Mouse (Mus musculus) adrenal gland, postnatal 14 days (tissue): ENCODE measurements around the gene Rab5if. TPM values are rescaled to one million over a fixed set of nuclear protein-coding genes. Genes with fewer than 3 reads are reported as not detected.
"Not testable (repeated sequence)": the region's sequence is repeated elsewhere in the genome, so short reads cannot be mapped to it uniquely, and the experiment has no call there.

ENCODE experiments used
- DNase-seq: peaks from one replicate; pipeline ENCODE4 v3.0.0; 2021; ENCODE audit warnings: mixed read lengths
- total RNA-seq: library from RNA; stranded (reverse); gene quantifications from 2 replicates; pipeline ENCODE4 v1.2.3, GENCODE M21; 2021

Gene Rab5if
- total RNA-seq, 1 experiment from 2014 or later = 269 TPM

- DNase-seq = peak; percentile 64
Measured at GRCm38 (mm10) chr2:156853999-156854771, 8.7 kb upstream of the Rab5if start.

GRCm38 (mm10) chr2:156856311-156856710 lies 6.6 kb upstream of the Rab5if start:
- DNase-seq = no peak

GRCm38 (mm10) chr2:156857385-156857791 lies 5.5 kb upstream of the Rab5if start:
- DNase-seq = no peak

- DNase-seq = no peak
Measured at GRCm38 (mm10) chr2:156857835-156858234, 5.1 kb upstream of the Rab5if start, which contains the start of gene 4930518I15Rik. TSS of gene 4930518I15Rik (minus strand) at chr2:156857946.

GRCm38 (mm10) chr2:156858671-156859070 lies 4.3 kb upstream of the Rab5if start:
- no peak for DNase-seq

GRCm38 (mm10) chr2:156862041-156862717 lies 749 bp upstream of the Rab5if start:
- DNase-seq = peak; percentile 68

GRCm38 (mm10) chr2:156863487-156864160 lies 696 bp downstream of the Rab5if start:
- peak; percentile 90 for DNase-seq

GRCm38 (mm10) chr2:156864481-156864880 lies 1.6 kb downstream of the Rab5if start:
- DNase-seq = no peak

- DNase-seq = peak; percentile 59
Measured at GRCm38 (mm10) chr2:156868994-156869393, 6.1 kb downstream of the Rab5if start.

GRCm38 (mm10) chr2:156869554-156869953 lies 6.6 kb downstream of the Rab5if start:
- no peak for DNase-seq

- peak; percentile 85 for DNase-seq
Measured at GRCm38 (mm10) chr2:156870519-156870918, 7.6 kb downstream of the Rab5if start.

GRCm38 (mm10) chr2:156873629-156874028 lies 10.7 kb downstream of the Rab5if start:
- peak; percentile 68 for DNase-seq

GRCm38 (mm10) chr2:156874047-156874759 lies 11.3 kb downstream of the Rab5if start:
- no peak for DNase-seq

- DNase-seq = no peak
Measured at GRCm38 (mm10) chr2:156874760-156875510, 12.0 kb downstream of the Rab5if start.

GRCm38 (mm10) chr2:156877726-156878125 lies 14.8 kb downstream of the Rab5if start:
- peak; percentile 45 for DNase-seq

GRCm38 (mm10) chr2:156879541-156879940 lies 16.6 kb downstream of the Rab5if start:
- DNase-seq = peak; percentile 77

- no peak for DNase-seq
Measured at GRCm38 (mm10) chr2:156882431-156883001, 19.6 kb downstream of the Rab5if start.

- DNase-seq = no peak
Measured at GRCm38 (mm10) chr2:156884396-156885211, 21.7 kb downstream of the Rab5if start.

GRCm38 (mm10) chr2:156885666-156886065 lies 22.7 kb downstream of the Rab5if start:
- DNase-seq = not testable (repeated sequence)

- no peak for DNase-seq
Measured at GRCm38 (mm10) chr2:156886084-156886631, 23.2 kb downstream of the Rab5if start.
